Mouse (Mus musculus): ENCODE results near the gene Fahd1. TPM values are rescaled to one million over a fixed set of nuclear protein-coding genes. Genes with fewer than 3 reads are reported as not detected.

Fahd1 gene
- polyA plus RNA-seq, 1 experiment, result 5.5 TPM

GRCm38 (mm10) chr17:24896241-24896992 is 46.3 kb upstream of the Fahd1 start, which contains the start of gene Nme3:
Gene Nme3, plus strand, starts transcription at chr17:24896500.
- H3K79me2 ChIP-seq (ENCODE audit: control insufficient read depth, insufficient read depth), result peaks cover 46% of the 10 kb centered on the region
- peak within 1 kb of the TSS; percentile 89 for H3K4me3 ChIP-seq (ENCODE audit: insufficient read depth, poor library complexity, severe bottlenecking)
- H3K79me3 ChIP-seq (ENCODE audit: low read depth), result peaks cover 12% of the 10 kb centered on the region
- H3K27me3 ChIP-seq (ENCODE audit: control insufficient read depth, insufficient read depth, insufficient read length), result no peaks in the 10 kb centered on the region
- no peak for TF ChIP-seq USF1 (IDR thresholded peaks at IDR 0.05; ENCODE audit: low read depth)
- TF ChIP-seq MYOD1 (IDR thresholded peaks at IDR 0.05; ENCODE audit: control insufficient read depth, insufficient read length, low read depth), result peak; percentile 1
- H3ac ChIP-seq (ENCODE audit: control insufficient read depth, insufficient read length, low read depth), result peak within 1 kb of the TSS; percentile 94
- H3K36me3 ChIP-seq (ENCODE audit: control insufficient read depth, insufficient read depth), result peaks cover 55% of the 10 kb centered on the region

DNA sequence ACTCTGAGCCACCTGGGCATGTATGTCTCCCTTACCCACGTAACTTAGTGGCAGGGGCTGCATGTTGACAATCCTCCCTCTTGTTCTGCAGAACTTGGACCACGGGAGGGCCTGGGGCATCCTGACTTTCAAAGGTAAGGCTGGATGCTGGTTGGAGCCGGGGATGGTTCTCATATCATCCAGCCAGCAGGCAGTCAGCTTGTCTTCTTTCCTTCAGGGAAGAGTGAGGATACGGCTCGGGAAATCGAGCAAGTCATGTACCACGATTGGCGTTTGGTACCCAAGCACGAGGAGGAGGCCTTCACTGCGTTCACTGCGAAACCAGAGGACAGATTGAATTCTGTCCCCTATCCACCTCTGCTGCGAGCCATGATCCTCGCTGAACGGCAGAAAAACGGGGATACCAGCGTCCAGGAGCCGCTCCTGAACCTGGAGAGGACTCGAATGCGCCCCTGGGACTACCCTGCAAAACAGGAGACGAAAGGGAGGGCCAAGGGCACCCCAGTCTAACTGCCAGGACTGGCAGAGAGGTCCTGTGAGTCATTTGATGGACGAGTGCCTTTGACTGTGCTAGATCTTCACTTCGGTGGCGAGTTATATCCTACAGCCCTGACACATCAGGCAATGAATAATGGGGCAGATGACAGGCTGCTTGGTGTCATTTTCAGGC is 45.5 kb upstream of the Fahd1 start:
- peak overlapping the region; percentile 89 for H3K4me3 ChIP-seq (ENCODE audit: insufficient read depth, poor library complexity, severe bottlenecking)
- TF ChIP-seq MYOD1 (IDR thresholded peaks at IDR 0.05; ENCODE audit: control insufficient read depth, insufficient read length, low read depth), result peak; percentile 2
- TF ChIP-seq MYOG (IDR thresholded peaks at IDR 0.05; ENCODE audit: control insufficient read depth, extremely low read depth, insufficient read length), result no peak
- H3K36me3 ChIP-seq (ENCODE audit: control insufficient read depth, insufficient read depth), result peaks cover 51% of the 10 kb centered on the region
- H3ac ChIP-seq (ENCODE audit: control insufficient read depth, insufficient read length, low read depth), result peak overlapping the region; percentile 94
- H3K79me3 ChIP-seq (ENCODE audit: low read depth), result peaks cover 12% of the 10 kb centered on the region
- peaks cover 46% of the 10 kb centered on the region for H3K79me2 ChIP-seq (ENCODE audit: control insufficient read depth, insufficient read depth)
- no peaks in the 10 kb centered on the region for H3K27me3 ChIP-seq (ENCODE audit: control insufficient read depth, insufficient read depth, insufficient read length)

DNA sequence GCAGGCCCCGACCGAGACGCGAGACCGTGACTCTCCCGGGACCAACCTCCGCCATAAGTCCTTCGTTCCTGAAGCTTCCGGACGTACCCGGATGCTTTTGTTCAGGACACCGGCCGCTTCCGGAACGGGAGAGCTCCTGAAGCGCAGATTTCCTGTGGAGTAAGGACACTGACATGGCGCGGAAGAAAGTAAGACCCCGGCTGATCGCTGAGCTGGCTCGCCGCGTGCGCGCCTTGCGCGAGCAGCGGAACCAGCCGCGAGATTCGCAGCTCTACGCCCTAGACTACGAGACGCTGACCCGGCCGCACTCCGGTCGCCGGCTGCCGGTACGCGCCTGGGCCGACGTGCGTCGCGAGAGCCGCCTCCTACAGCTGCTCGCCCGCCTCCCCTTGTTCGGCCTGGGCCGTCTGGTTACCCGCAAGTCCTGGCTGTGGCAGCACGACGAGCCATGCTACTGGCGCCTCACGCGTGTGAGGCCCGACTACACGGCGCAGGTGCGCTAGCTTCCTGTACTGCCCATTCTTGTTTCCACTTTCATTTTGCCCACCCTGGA is 44.9 kb upstream of the Fahd1 start, which contains the start of the genes Eme2 and Mrps34:
Gene Eme2 (minus strand): TSS at position 93 of the 553 bp plus-strand sequence.
Gene Mrps34 (plus strand): TSS at position 122 of the 553 bp plus-strand sequence.
- peaks cover 51% of the 10 kb centered on the region for H3K36me3 ChIP-seq (ENCODE audit: control insufficient read depth, insufficient read depth)

GRCm38 (mm10) chr17:24894061-24894994 is 44.2 kb upstream of the Fahd1 start:
- Histone ChIP-seq H3K79me2 (ENCODE audit: control insufficient read depth, insufficient read depth) (peaks cover 46% of the 10 kb centered on the region), H3ac (ENCODE audit: control insufficient read depth, insufficient read length, low read depth) (peak overlapping the region; percentile 94), H3K36me3 (ENCODE audit: control insufficient read depth, insufficient read depth) (peaks cover 45% of the 10 kb centered on the region), H3K4me3 (ENCODE audit: insufficient read depth, poor library complexity, severe bottlenecking) (peak overlapping the region; percentile 89), H3K79me3 (ENCODE audit: low read depth) (peaks cover 12% of the 10 kb centered on the region), H3K27me3 (ENCODE audit: control insufficient read depth, insufficient read depth, insufficient read length) (no peaks in the 10 kb centered on the region)
- TF ChIP-seq CTCF (IDR thresholded peaks at IDR 0.05; ENCODE audit: control insufficient read depth, insufficient read depth, insufficient read length) (peak; percentile 3), FOSL1 (IDR thresholded peaks at IDR 0.05; ENCODE audit: insufficient read depth, low read length, poor library complexity, severe bottlenecking) (no peak)

More for the DNA sequence above, 44.9 kb upstream of the Fahd1 start, which contains the start of the genes Eme2 and Mrps34:
- Histone ChIP-seq H3K79me3 (ENCODE audit: low read depth) (peaks cover 12% of the 10 kb centered on the region), H3K27me3 (ENCODE audit: control insufficient read depth, insufficient read depth, insufficient read length) (no peaks in the 10 kb centered on the region), H3K4me3 (ENCODE audit: insufficient read depth, poor library complexity, severe bottlenecking) (peak within 1 kb of the TSS; percentile 89), H3K79me2 (ENCODE audit: control insufficient read depth, insufficient read depth) (peaks cover 46% of the 10 kb centered on the region), H3ac (ENCODE audit: control insufficient read depth, insufficient read length, low read depth) (peak within 1 kb of the TSS; percentile 94)
- TF ChIP-seq MAX (IDR thresholded peaks at IDR 0.05) (peak; percentile 38), CEBPB (IDR thresholded peaks at IDR 0.05; ENCODE audit: low read depth) (no peak), MYOG (IDR thresholded peaks at IDR 0.05; ENCODE audit: control insufficient read depth, extremely low read depth, insufficient read length) (no peak), MYOD1 (IDR thresholded peaks at IDR 0.05; ENCODE audit: control insufficient read depth, insufficient read length, low read depth) (no peak)

GRCm38 (mm10) chr17:24893276-24893675 is 43.1 kb upstream of the Fahd1 start:
- Histone ChIP-seq H3K79me2 (ENCODE audit: control insufficient read depth, insufficient read depth) (peaks cover 46% of the 10 kb centered on the region), H3K36me3 (ENCODE audit: control insufficient read depth, insufficient read depth) (peaks cover 38% of the 10 kb centered on the region), H3K27me3 (ENCODE audit: control insufficient read depth, insufficient read depth, insufficient read length) (no peaks in the 10 kb centered on the region), H3K79me3 (ENCODE audit: low read depth) (peaks cover 12% of the 10 kb centered on the region), H3ac (ENCODE audit: control insufficient read depth, insufficient read length, low read depth) (no peak overlapping the region), H3K4me3 (ENCODE audit: insufficient read depth, poor library complexity, severe bottlenecking) (no peak overlapping the region)
- no peak for TF ChIP-seq CTCF (IDR thresholded peaks at IDR 0.05; ENCODE audit: control insufficient read depth, insufficient read depth, insufficient read length)
- no peak for TF ChIP-seq USF1 (IDR thresholded peaks at IDR 0.05; ENCODE audit: low read depth)
- TF ChIP-seq MAX (IDR thresholded peaks at IDR 0.05), result no peak
- no peak for TF ChIP-seq CEBPB (IDR thresholded peaks at IDR 0.05; ENCODE audit: low read depth)
- TF ChIP-seq MYOG (IDR thresholded peaks at IDR 0.05; ENCODE audit: control insufficient read depth, extremely low read depth, insufficient read length), result no peak
- no peak for TF ChIP-seq FOSL1 (IDR thresholded peaks at IDR 0.05; ENCODE audit: insufficient read depth, low read length, poor library complexity, severe bottlenecking)
- no peak for TF ChIP-seq MYOD1 (IDR thresholded peaks at IDR 0.05; ENCODE audit: control insufficient read depth, insufficient read length, low read depth)
